Mouse (Mus musculus) CH12.LX (cell line): ENCODE measurements at regions not wholly inside any gene's neighbourhood (a gene's known extent, or its start where the extent isn't known, plus 50 kb on each side); places are given as distances from the start of the nearest gene placed in this dataset.
"Not testable (repeated sequence)": the region's sequence is repeated elsewhere in the genome, so short reads cannot be mapped to it uniquely, and the experiment has no call there.

Experiments used
- BHLHE40 ChIP-seq: IDR thresholded peaks from 2 replicates; pipeline ENCODE4 v1.6.1; 2011; ENCODE audit warnings: mild to moderate bottlenecking, low read depth, low read length, improper control_type of control experiment
- CHD2 ChIP-seq: IDR thresholded peaks from 2 replicates; pipeline ENCODE4 v1.6.1; 2011; ENCODE audit warnings: low read length, improper control_type of control experiment
- CTCF ChIP-seq, 2 experiments: IDR thresholded peaks in 1 of 2; conservative IDR thresholded peaks in 1 of 2; 2 replicates each; pipeline ENCODE4 v1.5.1; 2011 to 2012; ENCODE audit warnings: low read depth in 2 of 2, low read length in 2 of 2, improper control_type of control experiment in 1 of 2, inconsistent platforms in 1 of 2, mild to moderate bottlenecking in 1 of 2, moderate library complexity in 1 of 2
- E2F4 ChIP-seq: IDR thresholded peaks from 2 replicates; pipeline ENCODE4 v1.6.1; 2011; ENCODE audit warnings: low read depth, low read length, improper control_type of control experiment; ENCODE audit not compliant: insufficient replicate concordance
- ELF1 ChIP-seq: IDR thresholded peaks from 2 replicates; pipeline ENCODE4 v1.6.1; 2014; ENCODE audit warnings: low read depth, mild to moderate bottlenecking, inconsistent platforms, low read length, improper control_type of control experiment
- HCFC1 ChIP-seq: IDR thresholded peaks from 2 replicates; pipeline ENCODE4 v1.6.1; 2012; ENCODE audit warnings: low read depth, mild to moderate bottlenecking, inconsistent platforms, low read length, improper control_type of control experiment
- IRF4 ChIP-seq: IDR thresholded peaks from 2 replicates; pipeline ENCODE4 v1.6.1; 2014; ENCODE audit warnings: low read depth, mild to moderate bottlenecking, inconsistent platforms, low read length, improper control_type of control experiment
- KAT2A ChIP-seq: IDR thresholded peaks from 2 replicates; pipeline ENCODE4 v1.6.1; 2012; ENCODE audit warnings: low read length, improper control_type of control experiment, inconsistent platforms; ENCODE audit not compliant: insufficient replicate concordance
- NELFE ChIP-seq: IDR thresholded peaks from 2 replicates; pipeline ENCODE4 v1.6.1; 2011; ENCODE audit warnings: low read depth, low read length, improper control_type of control experiment
- POLR2A ChIP-seq: IDR thresholded peaks from 2 replicates; pipeline ENCODE4 v1.6.1; 2011; ENCODE audit warnings: low read depth, mild to moderate bottlenecking, improper control_type of control experiment, low read length
- POLR2AphosphoS2 ChIP-seq: IDR thresholded peaks from 2 replicates; pipeline ENCODE4 v1.6.1; 2011; ENCODE audit warnings: low read depth, low read length, improper control_type of control experiment
- TBP ChIP-seq: conservative IDR thresholded peaks from 2 replicates; pipeline ENCODE4 v1.6.1; 2011; ENCODE audit warnings: low read depth, low read length, improper control_type of control experiment
- ZKSCAN1 ChIP-seq: IDR thresholded peaks from 2 replicates; pipeline ENCODE4 v1.6.1; 2012; ENCODE audit warnings: low read depth, inconsistent platforms, low read length, improper control_type of control experiment, borderline replicate concordance

DNA sequence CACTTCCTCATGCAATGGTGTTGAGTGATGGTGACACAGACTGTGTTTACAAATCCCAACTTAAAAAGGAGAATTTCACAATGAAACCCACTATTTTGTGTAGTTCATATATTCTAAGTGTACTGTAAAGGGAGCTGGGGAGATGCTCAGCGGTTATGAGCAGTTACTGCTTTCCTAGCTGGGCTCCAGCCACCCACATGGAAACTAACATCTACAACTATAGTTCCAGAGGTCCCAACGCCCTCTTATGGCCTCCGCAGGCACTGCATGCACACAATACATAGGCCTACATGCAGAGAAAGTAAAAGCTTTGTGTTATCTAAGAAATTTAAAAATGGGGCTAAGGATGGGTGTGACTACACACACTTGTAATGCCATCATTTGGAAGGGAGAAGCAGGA is 208.4 kb upstream of the AI593442 start:
- TF ChIP-seq ZKSCAN1; IRF4; CTCF (conservative IDR thresholded peaks at IDR 0.05 in 1 of 2, IDR thresholded peaks at IDR 0.05 in 1 of 2; ENCODE audit: low read depth in 2 of 2, low read length in 2 of 2); POLR2A; NELFE; ELF1; CHD2; BHLHE40; E2F4; KAT2A; HCFC1; POLR2AphosphoS2; TBP: not testable (repeated sequence)
